Mouse (Mus musculus) thymus, adult 2 months (tissue): ENCODE results near the gene Nccrp1.

Experiments
- CTCF ChIP-seq: fragments of 200-500 bp; IDR thresholded peaks from 2 replicates; pipeline ENCODE4 v1.5.1; 2012; ENCODE audit warnings: mild to moderate bottlenecking, control low read depth, low read length, moderate library complexity, borderline replicate concordance; ENCODE audit not compliant: control insufficient read depth, poor library complexity, insufficient read depth; ENCODE audit errors: extremely low read depth
- POLR2A ChIP-seq: fragments of 200-500 bp; IDR thresholded peaks from 2 replicates; pipeline ENCODE4 v1.6.1; 2012; ENCODE audit warnings: mild to moderate bottlenecking, low read length, control low read depth, moderate library complexity; ENCODE audit not compliant: control insufficient read depth, poor library complexity, insufficient read depth; ENCODE audit errors: extremely low read depth

DNA sequence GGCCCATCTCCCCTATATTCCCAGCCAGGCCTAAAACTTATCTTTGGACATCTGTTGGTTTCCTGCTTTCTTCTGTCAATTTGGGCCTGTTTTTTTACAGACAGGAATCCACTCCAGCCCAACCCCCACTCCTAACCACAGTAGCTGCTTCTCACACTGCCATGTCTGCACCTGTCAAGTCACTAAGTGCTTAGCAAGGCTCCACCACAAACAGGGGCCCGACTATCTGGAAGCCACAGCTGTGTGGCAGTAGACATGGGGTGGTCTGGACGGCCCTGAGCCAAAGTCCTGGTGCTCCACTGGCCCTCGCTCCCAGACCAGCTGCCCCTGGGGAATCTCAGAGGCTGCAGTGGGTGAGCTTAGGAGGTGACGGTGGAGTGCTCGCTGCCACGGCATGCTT lies 10.7 kb upstream of the Nccrp1 start:
- TF ChIP-seq POLR2A (no peak), CTCF (peak; percentile 20; the same call in 1 of the 2 replicates)
